ENCODE assay signal across 13 mouse cellular contexts in genomic region chr9:17396056-17396455, GRCm38 (mm10).
"Had no signal": no experiment of that assay in that cellular context is flagged by ENCODE, and none has a peak within 500 bp of the region (broad histone marks: within the 10 kb centered on the region; RNA-seq: fewer than 3 reads in every experiment).

No protein-coding gene starts in this region.

- H3K9me3 ChIP-seq: limb, embryonic 15.5 days; liver, embryonic 12.5 days; midbrain, embryonic 12.5 days had no signal

- H3K27me3 ChIP-seq: limb, embryonic 15.5 days; liver, embryonic 12.5 days; midbrain, embryonic 12.5 days had no signal

- H3K27ac ChIP-seq: left cerebral cortex, adult 2 months; limb, embryonic 15.5 days; liver, embryonic 12.5 days; midbrain, embryonic 12.5 days had no signal

- H3K9ac ChIP-seq: limb, embryonic 15.5 days; liver, embryonic 12.5 days; lung, embryonic 14.5 days; midbrain, embryonic 12.5 days had no signal

- H3K36me3 ChIP-seq: limb, embryonic 15.5 days; liver, embryonic 12.5 days; midbrain, embryonic 12.5 days had no signal

- H3K4me3 ChIP-seq: left cerebral cortex, adult 2 months; limb, embryonic 15.5 days; liver, embryonic 12.5 days; midbrain, embryonic 12.5 days had no signal

- ATAC-seq: intestine, postnatal 0 days; liver, embryonic 12.5 days had no signal

- H3K4me2 ChIP-seq: limb, embryonic 15.5 days; liver, embryonic 12.5 days; lung, embryonic 14.5 days; midbrain, embryonic 12.5 days had no signal

- H3K4me1 ChIP-seq: limb, embryonic 15.5 days; liver, embryonic 12.5 days; midbrain, embryonic 12.5 days had no signal

- DNase-seq: kidney, adult 8-10 months; kidney, postnatal 25 days; lung, embryonic 14.5 days; lung, postnatal 10 days; lung, postnatal 4 days; right cerebral cortex, adult 18-20 months; right cerebral cortex, postnatal 25 days; thymus, postnatal 36 days had no signal
